Mouse (Mus musculus) heart, postnatal 0 days (tissue): ENCODE results near the gene Sco2.

Experiments
- CTCF ChIP-seq: IDR thresholded peaks from 2 replicates; pipeline ENCODE4 v1.5.1; 2016; ENCODE audit warnings: antibody characterized with exemption, control low read depth, low read depth
- EP300 ChIP-seq: IDR thresholded peaks from 2 replicates; pipeline ENCODE4 v1.6.1; 2016; ENCODE audit warnings: antibody characterized with exemption, low read depth

DNA sequence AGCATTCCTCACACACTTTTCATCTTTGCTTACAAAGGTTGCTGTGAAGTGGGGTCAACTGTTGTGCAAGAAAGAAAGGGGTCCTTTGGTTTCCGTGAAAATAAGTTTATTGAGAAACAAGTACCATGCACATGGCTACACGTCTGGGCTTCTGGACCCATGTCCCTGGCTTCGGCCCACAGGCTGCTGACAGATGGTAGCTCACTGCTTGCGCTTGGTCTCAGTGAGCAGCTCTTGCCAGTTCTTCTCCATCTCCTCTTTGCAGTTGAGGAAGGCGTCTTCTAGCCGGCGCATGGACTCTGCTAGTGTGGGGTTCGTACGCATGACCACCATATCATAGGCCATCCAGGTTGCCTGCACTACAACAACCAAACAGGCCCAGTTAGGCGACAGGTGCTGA is 16.4 kb upstream of the Sco2 start:
- TF ChIP-seq EP300, result no peak
- no peak for TF ChIP-seq CTCF
